Mouse (Mus musculus) midbrain, embryonic 12.5 days (tissue): Measurements from ENCODE around the gene Bbs12. TPM values are rescaled to one million over a fixed set of nuclear protein-coding genes. Genes with fewer than 3 reads are reported as not detected.

ENCODE experiments used
- ATAC-seq: fragments of 200-750 bp; cut with Nextera tagmentation; 2 replicates; pipeline ENCODE4 v1.8.0; 2017; ENCODE audit warnings: low read depth, moderate TSS enrichment, moderate library complexity; ENCODE audit not compliant: low FRiP score
- H3K27ac ChIP-seq: fragments of 300-500 bp; sonication (generic); replicated peaks from 2 replicates; pipeline ENCODE4 v1.5.1; 2016; ENCODE audit warnings: mild to moderate bottlenecking
- H3K27me3 ChIP-seq: fragments of 300-500 bp; sonication (generic); 2 replicates; pipeline ENCODE4 v1.6.1; 2016; ENCODE audit warnings: mild to moderate bottlenecking
- H3K36me3 ChIP-seq: fragments of 300-500 bp; sonication (generic); 2 replicates; pipeline ENCODE4 v1.6.1; 2016
- H3K4me1 ChIP-seq: fragments of 300-500 bp; sonication (generic); 2 replicates; pipeline ENCODE4 v1.6.1; 2016
- H3K4me2 ChIP-seq: fragments of 300-500 bp; sonication (generic); replicated peaks from 2 replicates; pipeline ENCODE4 v1.6.1; 2016; ENCODE audit warnings: mild to moderate bottlenecking, moderate library complexity
- H3K4me3 ChIP-seq: fragments of 300-500 bp; sonication (generic); 2 replicates; pipeline ENCODE4 v1.5.1; 2016; ENCODE audit warnings: mild to moderate bottlenecking
- H3K9ac ChIP-seq: fragments of 300-500 bp; sonication (generic); replicated peaks from 2 replicates; pipeline ENCODE4 v1.6.1; 2016; ENCODE audit warnings: mild to moderate bottlenecking, moderate library complexity
- H3K9me3 ChIP-seq: fragments of 300-500 bp; sonication (generic); 2 replicates; pipeline ENCODE4 v1.6.1; 2016; ENCODE audit warnings: mild to moderate bottlenecking
- WGBS: fragments of 180-500 bp; shearing (Covaris S2); methylation state at CpG from one replicate; pipeline ENCODE4 v1.1.7; 2016; 5-methylcytosine and 5-hydroxymethylcytosine counted together
- polyA plus RNA-seq: library from polyadenylated mRNA; unstranded; fragments of >200 nt; fragmentation: Nextera tagmentation; extraction: Ambion mirVana; gene quantifications from 2 replicates; pipeline ENCODE4 v1.2.1, GENCODE M21; 2016

Gene Bbs12
- polyA plus RNA-seq, 1 experiment from 2014 or later: 7.2 TPM

DNA sequence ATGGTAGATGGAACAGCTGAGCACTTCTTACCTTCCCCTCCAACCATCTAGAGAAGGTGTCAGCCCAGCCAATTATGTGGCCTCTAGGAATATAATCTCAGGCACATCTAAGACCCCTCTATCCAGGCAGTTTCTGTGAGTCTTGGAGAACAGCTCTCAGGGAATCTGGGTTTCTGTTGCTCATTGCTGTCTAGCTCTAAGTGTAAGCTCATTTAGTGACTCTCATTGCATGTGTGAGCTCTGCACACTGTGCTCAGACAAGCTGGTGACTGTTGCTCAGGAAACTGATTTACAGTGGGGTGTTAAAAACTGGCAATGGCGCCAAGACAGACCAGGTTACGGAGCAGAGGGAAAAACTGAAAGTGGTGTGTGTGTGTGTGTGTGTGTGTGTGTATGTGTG is 20.4 kb upstream of the Bbs12 start:
- H3K36me3 ChIP-seq: no peaks in the 10 kb centered on the region

GRCm38 (mm10) chr3:37292654-37293053 is 19.7 kb upstream of the Bbs12 start:
- Histone ChIP-seq H3K4me2 (no peak overlapping the region), H3K27ac (no peak overlapping the region), H3K4me1 (0 out of 2 replicates have a peak, but pooled peaks cover 5% of the 10 kb centered on the region), H3K27me3 (no peaks in the 10 kb centered on the region), H3K9me3 (no peaks in the 10 kb centered on the region), H3K9ac (no peak overlapping the region), H3K4me3 (no peak overlapping the region), H3K36me3 (no peaks in the 10 kb centered on the region)
- no peak for ATAC-seq
- WGBS: 85% methylated on average over 2 of the region's 2 CpGs

More for the DNA sequence above, 20.4 kb upstream of the Bbs12 start:
- no peak overlapping the region for H3K27ac ChIP-seq
- H3K27me3 ChIP-seq: no peaks in the 10 kb centered on the region
- H3K9ac ChIP-seq: no peak overlapping the region
- H3K9me3 ChIP-seq: no peaks in the 10 kb centered on the region
- no peak overlapping the region for H3K4me2 ChIP-seq
- no peak for ATAC-seq
- WGBS: 91% methylated on average over 2 of the region's 2 CpGs
- H3K4me3 ChIP-seq: no peak overlapping the region
- H3K4me1 ChIP-seq: 0 out of 2 replicates have a peak, but pooled peaks cover 5% of the 10 kb centered on the region

DNA sequence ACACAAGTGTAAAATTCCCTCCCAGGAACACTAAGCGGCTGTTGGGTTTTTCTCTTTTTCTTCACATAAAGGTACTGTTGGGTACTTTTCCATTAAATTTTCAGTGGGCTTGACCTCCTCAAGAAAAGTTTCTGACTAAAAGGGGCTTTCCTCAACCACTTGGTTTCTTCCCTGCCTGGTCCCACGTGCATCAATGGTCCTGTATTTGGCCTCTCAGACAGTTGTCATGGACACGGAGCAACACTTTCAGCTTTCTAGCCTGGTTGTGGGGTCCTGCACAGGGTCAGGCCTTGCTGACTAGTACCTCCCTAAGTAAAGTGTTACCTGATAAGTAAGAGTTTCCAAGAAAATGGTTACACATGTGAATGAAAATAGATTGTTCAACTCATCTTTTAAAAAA is 12.9 kb upstream of the Bbs12 start:
- no peak overlapping the region for H3K9ac ChIP-seq
- no peaks in the 10 kb centered on the region for H3K36me3 ChIP-seq
- H3K4me2 ChIP-seq: no peak overlapping the region
- H3K27ac ChIP-seq: no peak overlapping the region
- WGBS: 72% methylated on average over 3 of the region's 3 CpGs
- H3K4me1 ChIP-seq: no peaks in the 10 kb centered on the region
- no peaks in the 10 kb centered on the region for H3K9me3 ChIP-seq
- no peaks in the 10 kb centered on the region for H3K27me3 ChIP-seq
- ATAC-seq: no peak
- no peak overlapping the region for H3K4me3 ChIP-seq

DNA sequence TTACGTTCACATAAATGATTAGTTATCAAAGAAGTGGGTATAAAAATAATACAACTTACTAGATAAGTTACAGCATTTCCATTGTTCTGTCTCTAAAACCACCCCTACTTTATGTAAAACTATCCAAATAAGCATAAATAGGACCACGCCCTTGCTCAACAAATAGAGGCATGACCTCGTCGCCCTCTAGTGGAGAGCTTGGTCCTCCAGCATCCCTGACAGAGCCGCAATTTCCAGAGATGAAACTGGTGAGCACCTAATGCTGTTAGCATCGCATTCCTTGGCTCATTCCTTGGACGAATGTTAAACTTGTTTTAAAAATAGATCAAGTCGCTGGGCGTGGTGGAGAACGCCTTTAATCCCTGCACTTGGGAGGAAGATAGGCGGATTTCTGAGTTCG is 9.7 kb upstream of the Bbs12 start:
- no peak overlapping the region for H3K27ac ChIP-seq
- H3K4me3 ChIP-seq: no peak overlapping the region
- no peaks in the 10 kb centered on the region for H3K4me1 ChIP-seq
- no peaks in the 10 kb centered on the region for H3K27me3 ChIP-seq
- H3K36me3 ChIP-seq: no peaks in the 10 kb centered on the region
- 40% methylated on average over 12 of the region's 12 CpGs for WGBS
- no peaks in the 10 kb centered on the region for H3K9me3 ChIP-seq
- H3K4me2 ChIP-seq: no peak overlapping the region
- no peak overlapping the region for H3K9ac ChIP-seq
- no peak for ATAC-seq

GRCm38 (mm10) chr3:37303392-37304139 is 8.8 kb upstream of the Bbs12 start:
- no peak for ATAC-seq
- H3K27ac ChIP-seq: no peak overlapping the region
- H3K4me3 ChIP-seq: no peak overlapping the region
- no peaks in the 10 kb centered on the region for H3K27me3 ChIP-seq
- no peaks in the 10 kb centered on the region for H3K36me3 ChIP-seq
- 77% methylated on average over 8 of the region's 8 CpGs for WGBS
- no peak overlapping the region for H3K4me2 ChIP-seq
- H3K4me1 ChIP-seq: no peaks in the 10 kb centered on the region
- no peak overlapping the region for H3K9ac ChIP-seq
- no peaks in the 10 kb centered on the region for H3K9me3 ChIP-seq

- H3K27me3 ChIP-seq: no peaks in the 10 kb centered on the region
- H3K36me3 ChIP-seq: no peaks in the 10 kb centered on the region
- H3K4me2 ChIP-seq: peak overlapping the region; percentile 76
- peak overlapping the region; percentile 83 for H3K9ac ChIP-seq
- WGBS: 4% methylated on average over 10 of the region's 10 CpGs
- H3K4me3 ChIP-seq: peak overlapping the region; percentile 88
- no peaks in the 10 kb centered on the region for H3K9me3 ChIP-seq
- no peak overlapping the region for H3K27ac ChIP-seq
- peaks cover 12% of the 10 kb centered on the region; the same call in 1 of the 2 replicates for H3K4me1 ChIP-seq
- no peak for ATAC-seq
Measured at GRCm38 (mm10) chr3:37311897-37312369, 421 bp upstream of the Bbs12 start.

GRCm38 (mm10) chr3:37313371-37313770 is 1.0 kb downstream of the Bbs12 start:
- no peaks in the 10 kb centered on the region for H3K36me3 ChIP-seq
- 38% methylated on average over 1 of the region's 1 CpGs for WGBS
- H3K9me3 ChIP-seq: no peaks in the 10 kb centered on the region
- H3K9ac ChIP-seq: peak overlapping the region; percentile 20; the same call in 1 of the 2 replicates
- ATAC-seq: no peak
- H3K27ac ChIP-seq: no peak overlapping the region
- H3K27me3 ChIP-seq: no peaks in the 10 kb centered on the region
- H3K4me2 ChIP-seq: peak overlapping the region; percentile 76
- H3K4me1 ChIP-seq: peaks cover 12% of the 10 kb centered on the region; the same call in 1 of the 2 replicates
- peak overlapping the region; percentile 88 for H3K4me3 ChIP-seq

GRCm38 (mm10) chr3:37316233-37316632 is 3.9 kb downstream of the Bbs12 start:
- Histone ChIP-seq H3K4me3 (no peak overlapping the region), H3K9me3 (no peaks in the 10 kb centered on the region), H3K9ac (no peak overlapping the region), H3K4me2 (no peak overlapping the region), H3K27me3 (no peaks in the 10 kb centered on the region), H3K27ac (no peak overlapping the region), H3K4me1 (peaks cover 12% of the 10 kb centered on the region; the same call in 1 of the 2 replicates), H3K36me3 (peaks cover 21% of the 10 kb centered on the region)
- ATAC-seq: no peak
- 92% methylated on average over 1 of the region's 1 CpGs for WGBS

DNA sequence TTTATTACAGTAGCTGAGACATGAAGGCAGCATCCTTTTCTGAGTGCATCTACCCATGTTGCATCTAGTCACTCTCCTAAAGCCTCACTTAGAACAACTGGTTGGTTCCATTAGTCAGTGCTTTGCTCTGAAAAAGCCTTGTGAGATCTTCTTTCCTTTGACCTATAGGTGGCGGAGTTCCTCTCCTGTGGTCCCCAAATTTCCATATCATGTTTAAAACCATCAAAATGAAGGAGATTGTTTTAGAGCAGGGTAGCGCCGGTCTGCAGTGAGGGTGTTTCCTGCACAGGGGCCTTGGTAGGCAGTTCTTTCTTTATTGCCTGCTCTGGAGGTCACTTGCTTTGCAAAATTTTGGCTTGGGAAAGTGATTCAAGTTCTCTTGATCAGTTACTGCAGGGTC is 12.0 kb downstream of the Bbs12 start:
- Histone ChIP-seq H3K27me3 (no peaks in the 10 kb centered on the region), H3K27ac (no peak overlapping the region), H3K4me2 (no peak overlapping the region), H3K9ac (no peak overlapping the region), H3K36me3 (peaks cover 14% of the 10 kb centered on the region), H3K9me3 (no peaks in the 10 kb centered on the region), H3K4me1 (no peaks in the 10 kb centered on the region), H3K4me3 (no peak overlapping the region)
- ATAC-seq: no peak
- WGBS: 49% methylated on average over 3 of the region's 3 CpGs

DNA sequence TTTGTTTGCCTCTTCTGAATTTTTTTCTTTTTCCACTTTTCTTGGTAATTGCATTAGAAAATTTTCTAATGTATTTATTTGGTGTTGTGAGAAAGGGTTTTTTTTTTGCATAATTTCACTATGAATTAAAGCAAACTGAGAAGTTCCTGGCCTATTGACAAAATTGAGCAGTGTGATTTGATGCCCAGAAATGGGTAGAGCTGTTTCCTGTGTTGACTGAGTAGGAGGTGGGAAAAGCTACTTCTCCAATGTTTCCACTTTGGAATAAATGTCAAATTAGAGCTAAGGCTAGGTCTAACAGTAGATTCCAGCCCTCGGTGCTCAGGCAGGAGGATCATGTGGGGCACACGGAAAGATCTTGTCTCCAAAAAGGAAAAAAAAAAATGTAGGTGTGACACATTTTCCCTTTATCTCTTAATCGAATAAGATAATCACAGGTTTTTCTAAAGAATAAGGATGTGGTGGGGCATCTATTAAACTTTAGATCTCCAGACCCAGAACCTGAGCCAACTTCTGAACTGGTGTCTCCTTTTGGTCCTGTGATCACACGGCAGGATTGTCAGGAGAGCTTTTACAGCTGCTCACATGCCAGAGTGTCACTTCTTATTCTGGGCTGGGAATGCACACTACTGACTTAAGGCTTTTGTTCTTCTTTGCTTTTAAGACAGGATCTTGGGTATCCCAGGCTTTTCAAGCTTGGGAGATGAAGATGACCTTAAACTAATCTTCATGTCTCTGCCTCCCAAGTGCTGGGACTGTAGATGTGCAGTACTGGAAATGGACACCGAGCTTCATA is 13.2 kb downstream of the Bbs12 start:
- Histone ChIP-seq H3K36me3 (0 out of 2 replicates have a peak, but pooled peaks cover 5% of the 10 kb centered on the region), H3K9me3 (no peaks in the 10 kb centered on the region), H3K4me2 (no peak overlapping the region), H3K4me1 (no peaks in the 10 kb centered on the region), H3K27me3 (no peaks in the 10 kb centered on the region), H3K4me3 (no peak overlapping the region), H3K9ac (no peak overlapping the region), H3K27ac (no peak overlapping the region)
- 88% methylated on average over 5 of the region's 5 CpGs for WGBS
- ATAC-seq: no peak

GRCm38 (mm10) chr3:37326627-37327026 is 14.3 kb downstream of the Bbs12 start:
- H3K9ac ChIP-seq: no peak overlapping the region
- H3K4me2 ChIP-seq: no peak overlapping the region
- H3K4me3 ChIP-seq: no peak overlapping the region
- no peaks in the 10 kb centered on the region for H3K4me1 ChIP-seq
- no peaks in the 10 kb centered on the region for H3K27me3 ChIP-seq
- no peaks in the 10 kb centered on the region for H3K9me3 ChIP-seq
- H3K27ac ChIP-seq: no peak overlapping the region
- no peaks in the 10 kb centered on the region for H3K36me3 ChIP-seq
- 96% methylated on average over 3 of the region's 3 CpGs for WGBS
- ATAC-seq: no peak

GRCm38 (mm10) chr3:37328489-37328888 is 16.1 kb downstream of the Bbs12 start:
- no peak for ATAC-seq
- WGBS: 84% methylated on average over 2 of the region's 2 CpGs
- Histone ChIP-seq H3K27me3 (no peaks in the 10 kb centered on the region), H3K4me3 (no peak overlapping the region), H3K4me1 (no peaks in the 10 kb centered on the region), H3K9ac (no peak overlapping the region), H3K9me3 (no peaks in the 10 kb centered on the region), H3K27ac (no peak overlapping the region), H3K4me2 (no peak overlapping the region), H3K36me3 (no peaks in the 10 kb centered on the region)
